Mouse (Mus musculus): ENCODE data around the gene Sync.

GRCm38 (mm10) chr4:129286001-129286682 lies 1.3 kb upstream of the Sync start:
- TF ChIP-seq POLR2A (IDR thresholded peaks at IDR 0.05; ENCODE audit: control insufficient read depth, extremely low read depth, insufficient read depth, low read length, poor library complexity) (no peak), CTCF (IDR thresholded peaks at IDR 0.05; ENCODE audit: borderline replicate concordance, control insufficient read depth, extremely low read depth, insufficient read depth, low read length, poor library complexity) (no peak)

Measured in thymus, adult 2 months (tissue).